Mouse (Mus musculus): ENCODE data around the gene Rps6kb1. TPM values are rescaled to one million over a fixed set of nuclear protein-coding genes. Genes with fewer than 3 reads are reported as not detected.

Rps6kb1 gene
- total and polyA plus RNA-seq, 3 experiments = 39.3 to 73.6 (median 49.4) TPM

- DNase-seq (ENCODE audit: low read depth, low spot score) = no peak
- H3K79me2 ChIP-seq (ENCODE audit: control insufficient read depth, insufficient read depth, low read length, poor library complexity) = no peaks in the 10 kb centered on the region
- H3K27me3 ChIP-seq (ENCODE audit: control insufficient read depth in 1 of 2, insufficient read depth in 2 of 2, low read length in 2 of 2) = no peaks in the 10 kb centered on the region
- no peaks in the 10 kb centered on the region for H3K9me3 ChIP-seq (replicated peaks; ENCODE audit: insufficient read depth, low read length)
- peaks cover 17 to 57% of the 10 kb centered on the region in 2 experiments for H3K36me3 ChIP-seq (ENCODE audit: control insufficient read depth in 1 of 2, insufficient read depth in 2 of 2, low read length in 2 of 2)
- H3K9ac ChIP-seq (ENCODE audit: control insufficient read depth, low read depth, low read length, poor library complexity, severe bottlenecking) = no peak overlapping the region
- no peak overlapping the region for H3K27ac ChIP-seq (ENCODE audit: control insufficient read depth, low read depth, low read length)
- peaks cover 2 to 8% of the 10 kb centered on the region in 2 experiments for H3K4me1 ChIP-seq (ENCODE audit: control insufficient read depth in 1 of 2, insufficient read depth in 2 of 2, low read length in 2 of 2)
- no peak overlapping the region for H3K4me3 ChIP-seq (ENCODE audit: control insufficient read depth in 1 of 2, insufficient read depth in 1 of 2, low read depth in 2 of 2, low read length in 2 of 2)
- TF ChIP-seq POLR2A (IDR thresholded peaks at IDR 0.05; ENCODE audit: control insufficient read depth in 1 of 2, insufficient read depth in 1 of 2, low read depth in 1 of 2, low read length in 2 of 2, poor library complexity in 1 of 2) = peak in 1 of 2 experiments; percentile 39; a peak in 1 of 4 replicates
- TF ChIP-seq UBTF (IDR thresholded peaks at IDR 0.05; ENCODE audit: borderline replicate concordance, insufficient read depth, low read depth, low read length) = no peak
- no peak for TF ChIP-seq ZMIZ1 (IDR thresholded peaks at IDR 0.05; ENCODE audit: low read depth, low read length)
- no peak for TF ChIP-seq ELF1 (IDR thresholded peaks at IDR 0.05; ENCODE audit: low read depth, low read length)
Observed at GRCm38 (mm10) chr11:86503121-86503520, 41.5 kb downstream of the Rps6kb1 start.

GRCm38 (mm10) chr11:86500795-86501194, 43.8 kb downstream of the Rps6kb1 start:
- H3K36me3 ChIP-seq (ENCODE audit: control insufficient read depth in 1 of 2, insufficient read depth in 2 of 2, low read length in 2 of 2) = peaks cover 18 to 40% of the 10 kb centered on the region in 2 experiments
- H3K79me2 ChIP-seq (ENCODE audit: control insufficient read depth, insufficient read depth, low read length, poor library complexity) = no peaks in the 10 kb centered on the region
- H3K27ac ChIP-seq (ENCODE audit: control insufficient read depth, low read depth, low read length) = no peak overlapping the region
- DNase-seq (ENCODE audit: low read depth, low spot score) = no peak
- no peaks in the 10 kb centered on the region for H3K9me3 ChIP-seq (replicated peaks; ENCODE audit: insufficient read depth, low read length)
- no peak overlapping the region for H3K4me3 ChIP-seq (ENCODE audit: control insufficient read depth in 1 of 2, insufficient read depth in 1 of 2, low read depth in 2 of 2, low read length in 2 of 2)
- TF ChIP-seq POLR2AphosphoS2 (IDR thresholded peaks at IDR 0.05; ENCODE audit: low read length) (no peak), CHD2 (IDR thresholded peaks at IDR 0.05; ENCODE audit: low read length) (no peak), POLR2A (IDR thresholded peaks at IDR 0.05; ENCODE audit: control insufficient read depth in 1 of 2, insufficient read depth in 1 of 2, low read depth in 1 of 2, low read length in 2 of 2, poor library complexity in 1 of 2) (no peak), NELFE (IDR thresholded peaks at IDR 0.05; ENCODE audit: low read depth, low read length) (no peak)
- H3K27me3 ChIP-seq (ENCODE audit: control insufficient read depth in 1 of 2, insufficient read depth in 2 of 2, low read length in 2 of 2) = no peaks in the 10 kb centered on the region
- H3K4me1 ChIP-seq (ENCODE audit: control insufficient read depth in 1 of 2, insufficient read depth in 2 of 2, low read length in 2 of 2) = no peaks in the 10 kb centered on the region; a peak in 3 of 4 replicates
- no peak overlapping the region for H3K9ac ChIP-seq (ENCODE audit: control insufficient read depth, low read depth, low read length, poor library complexity, severe bottlenecking)

GRCm38 (mm10) chr11:86497908-86498307, 46.7 kb downstream of the Rps6kb1 start:
- H3K36me3 ChIP-seq (ENCODE audit: control insufficient read depth in 1 of 2, insufficient read depth in 2 of 2, low read length in 2 of 2) = peaks cover 18 to 28% of the 10 kb centered on the region in 2 experiments
- H3K9ac ChIP-seq (ENCODE audit: control insufficient read depth, low read depth, low read length, poor library complexity, severe bottlenecking) = no peak overlapping the region
- no peaks in the 10 kb centered on the region for H3K9me3 ChIP-seq (replicated peaks; ENCODE audit: insufficient read depth, low read length)
- H3K27me3 ChIP-seq (ENCODE audit: control insufficient read depth in 1 of 2, insufficient read depth in 2 of 2, low read length in 2 of 2) = no peaks in the 10 kb centered on the region
- TF ChIP-seq USF2 (IDR thresholded peaks at IDR 0.05; ENCODE audit: borderline replicate concordance in 1 of 2, insufficient read depth in 1 of 2, low read depth in 1 of 2, low read length in 2 of 2) (no peak), NELFE (IDR thresholded peaks at IDR 0.05; ENCODE audit: low read depth, low read length) (no peak), EP300 (IDR thresholded peaks at IDR 0.05; ENCODE audit: low read depth in 1 of 2, low read length in 2 of 2) (no peak), CTCF (IDR thresholded peaks at IDR 0.05 in 2 of 3, conservative IDR thresholded peaks at IDR 0.05 in 1 of 3; ENCODE audit: control insufficient read depth in 1 of 3, insufficient read depth in 1 of 3, low read depth in 2 of 3, low read length in 3 of 3, poor library complexity in 1 of 3, severe bottlenecking in 1 of 3) (peak; percentile 28 to 56 (median 47); a peak in 4 of 6 replicates), POLR2AphosphoS5 (IDR thresholded peaks at IDR 0.05; ENCODE audit: borderline replicate concordance, low read depth, low read length) (no peak), USF1 (IDR thresholded peaks at IDR 0.05; ENCODE audit: low read depth, low read length) (no peak), TAL1 (IDR thresholded peaks at IDR 0.05; ENCODE audit: low read length) (no peak), RCOR1 (IDR thresholded peaks at IDR 0.05; ENCODE audit: low read depth, low read length) (no peak), CHD1 (IDR thresholded peaks at IDR 0.05; ENCODE audit: low read depth, low read length) (no peak), SMC3 (IDR thresholded peaks at IDR 0.05; ENCODE audit: low read depth, low read length) (peak; percentile 16; the same call in 1 of the 2 replicates), ELF1 (IDR thresholded peaks at IDR 0.05; ENCODE audit: low read depth, low read length) (no peak), MEF2A (IDR thresholded peaks at IDR 0.05; ENCODE audit: extremely low read depth, insufficient replicate concordance, low read depth, low read length, poor library complexity, severe bottlenecking) (no peak), MAX (IDR thresholded peaks at IDR 0.05; ENCODE audit: low read length) (no peak), ETS1 (IDR thresholded peaks at IDR 0.05; ENCODE audit: low read depth, low read length) (no peak), POLR2AphosphoS2 (IDR thresholded peaks at IDR 0.05; ENCODE audit: low read length) (no peak)
- no peaks in the 10 kb centered on the region; a peak in 3 of 4 replicates for H3K4me1 ChIP-seq (ENCODE audit: control insufficient read depth in 1 of 2, insufficient read depth in 2 of 2, low read length in 2 of 2)
- H3K4me3 ChIP-seq (ENCODE audit: control insufficient read depth in 1 of 2, insufficient read depth in 1 of 2, low read depth in 2 of 2, low read length in 2 of 2) = no peak overlapping the region
- no peaks in the 10 kb centered on the region for H3K79me2 ChIP-seq (ENCODE audit: control insufficient read depth, insufficient read depth, low read length, poor library complexity)
- no peak overlapping the region for H3K27ac ChIP-seq (ENCODE audit: control insufficient read depth, low read depth, low read length)
- DNase-seq (ENCODE audit: low read depth, low spot score) = peak; percentile 65
